Mouse (Mus musculus): Measurements from ENCODE around the gene Pcmt1. TPM values are rescaled to one million over a fixed set of nuclear protein-coding genes. Genes with fewer than 3 reads are reported as not detected.

Pcmt1 gene
- polyA plus RNA-seq, 1 experiment from 2014 or later = 131 TPM

GRCm38 (mm10) chr10:7664027-7664526 is 16.9 kb downstream of the Pcmt1 start:
- ATAC-seq (replicated peaks; ENCODE audit: insufficient number of reproducible peaks, low FRiP score, low TSS enrichment, low read depth) = no peak
- WGBS = 68% methylated on average over 6 of the region's 6 CpGs
- Histone ChIP-seq H3K27ac (replicated peaks; ENCODE audit: low read depth, low read length) (no peak overlapping the region), H3K4me2 (ENCODE audit: low read depth, low read length) (peak overlapping the region; percentile 80), H3K9ac (replicated peaks; ENCODE audit: low read length) (peak overlapping the region; percentile 89), H3K9me3 (replicated peaks; ENCODE audit: control insufficient read depth, low read length) (no peaks in the 10 kb centered on the region), H3K4me1 (ENCODE audit: control insufficient read depth, insufficient read depth, low read length) (no peaks in the 10 kb centered on the region), H3K27me3 (ENCODE audit: control insufficient read depth, insufficient read depth, low read length) (no peaks in the 10 kb centered on the region), H3K36me3 (replicated peaks; ENCODE audit: control insufficient read depth, insufficient read depth, low read depth, low read length) (no peaks in the 10 kb centered on the region), H3K4me3 (ENCODE audit: low read depth, low read length) (peak overlapping the region; percentile 82)
- DNase-seq (ENCODE audit: low spot score) = no peak

DNA sequence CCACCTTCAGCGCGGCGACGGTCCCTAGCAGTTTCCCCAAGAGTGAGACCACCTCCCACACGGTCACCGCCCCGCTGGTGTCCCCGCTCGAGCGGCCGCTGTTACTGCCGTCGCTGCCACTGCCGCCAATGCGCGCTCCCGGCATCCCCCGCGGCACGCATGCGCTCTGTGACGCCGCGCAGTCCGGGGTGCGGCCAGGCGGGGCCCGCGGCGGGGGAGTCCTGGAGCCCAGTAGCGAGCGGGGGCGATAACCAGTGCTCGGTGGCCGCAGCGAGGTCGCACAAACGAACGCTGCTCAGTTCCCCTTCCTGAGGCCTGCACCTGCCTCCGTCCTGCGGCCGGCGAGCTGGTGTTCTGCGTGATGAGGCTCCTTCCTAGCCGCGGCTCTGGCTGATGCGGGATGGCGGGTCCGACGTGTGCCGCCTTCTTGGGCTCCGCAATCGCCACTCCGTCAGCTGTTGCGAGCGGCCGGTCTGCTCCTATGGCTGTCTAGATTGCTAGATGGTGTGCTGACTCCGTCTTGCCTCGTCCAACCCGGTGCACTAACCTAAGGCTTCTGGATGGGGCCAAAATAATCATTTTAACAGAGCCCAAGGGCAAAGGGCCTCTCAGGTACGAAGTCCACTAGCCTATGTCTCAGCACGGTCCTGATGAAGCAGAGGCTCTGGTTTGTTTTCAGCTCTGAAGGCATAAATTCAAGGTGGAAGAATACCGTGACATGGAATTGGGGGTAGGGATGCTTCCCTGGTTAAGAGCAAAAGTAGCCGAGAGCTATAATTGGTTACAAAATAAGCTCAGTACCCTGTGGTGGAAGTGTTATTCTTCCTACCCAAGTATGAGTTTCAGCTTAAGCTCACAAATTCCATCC is 17.5 kb downstream of the Pcmt1 start:
- ATAC-seq (replicated peaks; ENCODE audit: insufficient number of reproducible peaks, low FRiP score, low TSS enrichment, low read depth) (peak; percentile 91), DNase-seq (ENCODE audit: low spot score) (peak; percentile 92)
- H3K36me3 ChIP-seq (replicated peaks; ENCODE audit: control insufficient read depth, insufficient read depth, low read depth, low read length) = no peaks in the 10 kb centered on the region
- no peaks in the 10 kb centered on the region for H3K27me3 ChIP-seq (ENCODE audit: control insufficient read depth, insufficient read depth, low read length)
- H3K9ac ChIP-seq (replicated peaks; ENCODE audit: low read length) = peak overlapping the region; percentile 89
- peak overlapping the region; percentile 82 for H3K4me3 ChIP-seq (ENCODE audit: low read depth, low read length)
- H3K4me1 ChIP-seq (ENCODE audit: control insufficient read depth, insufficient read depth, low read length) = no peaks in the 10 kb centered on the region
- H3K27ac ChIP-seq (replicated peaks; ENCODE audit: low read depth, low read length) = peak overlapping the region; percentile 63
- under 1% methylated on average over 64 of the region's 64 CpGs for WGBS
- peak overlapping the region; percentile 80 for H3K4me2 ChIP-seq (ENCODE audit: low read depth, low read length)
- no peaks in the 10 kb centered on the region for H3K9me3 ChIP-seq (replicated peaks; ENCODE audit: control insufficient read depth, low read length)

GRCm38 (mm10) chr10:7662471-7663141 is 18.3 kb downstream of the Pcmt1 start:
- Histone ChIP-seq H3K9me3 (replicated peaks; ENCODE audit: control insufficient read depth, low read length) (no peaks in the 10 kb centered on the region), H3K4me1 (ENCODE audit: control insufficient read depth, insufficient read depth, low read length) (no peaks in the 10 kb centered on the region), H3K4me3 (ENCODE audit: low read depth, low read length) (peak overlapping the region; percentile 82), H3K27ac (replicated peaks; ENCODE audit: low read depth, low read length) (peak overlapping the region; percentile 63), H3K9ac (replicated peaks; ENCODE audit: low read length) (peak overlapping the region; percentile 89), H3K27me3 (ENCODE audit: control insufficient read depth, insufficient read depth, low read length) (no peaks in the 10 kb centered on the region), H3K4me2 (ENCODE audit: low read depth, low read length) (peak overlapping the region; percentile 80), H3K36me3 (replicated peaks; ENCODE audit: control insufficient read depth, insufficient read depth, low read depth, low read length) (no peaks in the 10 kb centered on the region)
- 1% methylated on average over 36 of the region's 44 CpGs for WGBS
- DNase-seq (ENCODE audit: low spot score) (peak; percentile 66), ATAC-seq (replicated peaks; ENCODE audit: insufficient number of reproducible peaks, low FRiP score, low TSS enrichment, low read depth) (peak; percentile 76; the same call in 1 of the 2 replicates)

- Histone ChIP-seq H3K4me3 (ENCODE audit: low read depth, low read length) (no peak overlapping the region), H3K9ac (replicated peaks; ENCODE audit: low read length) (no peak overlapping the region), H3K36me3 (replicated peaks; ENCODE audit: control insufficient read depth, insufficient read depth, low read depth, low read length) (peaks cover 4% of the 10 kb centered on the region; the same call in 1 of the 2 replicates), H3K27me3 (ENCODE audit: control insufficient read depth, insufficient read depth, low read length) (no peaks in the 10 kb centered on the region), H3K4me1 (ENCODE audit: control insufficient read depth, insufficient read depth, low read length) (no peaks in the 10 kb centered on the region), H3K9me3 (replicated peaks; ENCODE audit: control insufficient read depth, low read length) (no peaks in the 10 kb centered on the region), H3K4me2 (ENCODE audit: low read depth, low read length) (no peak overlapping the region), H3K27ac (replicated peaks; ENCODE audit: low read depth, low read length) (no peak overlapping the region)
- WGBS = 83% methylated on average over 2 of the region's 2 CpGs
- no peak for DNase-seq (ENCODE audit: low spot score)
- ATAC-seq (replicated peaks; ENCODE audit: insufficient number of reproducible peaks, low FRiP score, low TSS enrichment, low read depth) = no peak
Measured at GRCm38 (mm10) chr10:7651057-7651456, 29.9 kb downstream of the Pcmt1 start.

- ATAC-seq (replicated peaks; ENCODE audit: insufficient number of reproducible peaks, low FRiP score, low TSS enrichment, low read depth) (no peak), DNase-seq (ENCODE audit: low spot score) (no peak)
- H3K27me3 ChIP-seq (ENCODE audit: control insufficient read depth, insufficient read depth, low read length) = no peaks in the 10 kb centered on the region
- no peaks in the 10 kb centered on the region for H3K4me1 ChIP-seq (ENCODE audit: control insufficient read depth, insufficient read depth, low read length)
- peaks cover 4% of the 10 kb centered on the region; the same call in 1 of the 2 replicates for H3K36me3 ChIP-seq (replicated peaks; ENCODE audit: control insufficient read depth, insufficient read depth, low read depth, low read length)
- H3K4me3 ChIP-seq (ENCODE audit: low read depth, low read length) = no peak overlapping the region
- H3K4me2 ChIP-seq (ENCODE audit: low read depth, low read length) = no peak overlapping the region
- no peak overlapping the region for H3K27ac ChIP-seq (replicated peaks; ENCODE audit: low read depth, low read length)
- H3K9ac ChIP-seq (replicated peaks; ENCODE audit: low read length) = no peak overlapping the region
- H3K9me3 ChIP-seq (replicated peaks; ENCODE audit: control insufficient read depth, low read length) = no peaks in the 10 kb centered on the region
- WGBS = 90% methylated on average over 4 of the region's 4 CpGs
Measured at GRCm38 (mm10) chr10:7649059-7649458, 31.9 kb downstream of the Pcmt1 start.

DNA sequence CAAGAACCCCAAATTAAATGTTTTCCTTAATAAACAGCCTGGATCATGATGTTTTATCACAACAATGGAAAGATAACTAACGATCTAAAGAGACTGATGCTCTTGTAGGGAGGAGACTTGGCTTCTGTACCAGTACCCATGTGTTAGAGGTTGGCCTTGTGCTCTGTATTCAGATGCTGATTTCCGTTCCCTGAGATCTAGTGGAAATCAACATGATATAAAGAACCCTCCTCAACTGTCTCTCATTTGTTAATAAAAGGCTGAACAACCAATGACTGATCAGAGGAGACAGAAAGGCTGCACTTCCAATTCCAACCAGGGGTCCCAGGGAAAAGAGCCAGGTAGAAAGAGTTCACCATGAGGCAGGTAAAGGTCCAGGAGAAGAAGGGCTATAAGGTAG is 35.0 kb downstream of the Pcmt1 start:
- Histone ChIP-seq H3K4me2 (ENCODE audit: low read depth, low read length) (no peak overlapping the region), H3K36me3 (replicated peaks; ENCODE audit: control insufficient read depth, insufficient read depth, low read depth, low read length) (peaks cover 4% of the 10 kb centered on the region; the same call in 1 of the 2 replicates)
- no peak for DNase-seq (ENCODE audit: low spot score)

GRCm38 (mm10) chr10:7640366-7640765 is 40.6 kb downstream of the Pcmt1 start:
- Histone ChIP-seq H3K4me3 (ENCODE audit: low read depth, low read length) (no peak overlapping the region), H3K27ac (replicated peaks; ENCODE audit: low read depth, low read length) (no peak overlapping the region), H3K4me1 (ENCODE audit: control insufficient read depth, insufficient read depth, low read length) (no peaks in the 10 kb centered on the region), H3K4me2 (ENCODE audit: low read depth, low read length) (no peak overlapping the region), H3K9me3 (replicated peaks; ENCODE audit: control insufficient read depth, low read length) (no peaks in the 10 kb centered on the region), H3K36me3 (replicated peaks; ENCODE audit: control insufficient read depth, insufficient read depth, low read depth, low read length) (peaks cover 7% of the 10 kb centered on the region), H3K27me3 (ENCODE audit: control insufficient read depth, insufficient read depth, low read length) (no peaks in the 10 kb centered on the region), H3K9ac (replicated peaks; ENCODE audit: low read length) (no peak overlapping the region)
- DNase-seq (ENCODE audit: low spot score) = no peak
- WGBS = 97% methylated on average over 12 of the region's 12 CpGs
- ATAC-seq (replicated peaks; ENCODE audit: insufficient number of reproducible peaks, low FRiP score, low TSS enrichment, low read depth) = no peak

More for the DNA sequence above, 35.0 kb downstream of the Pcmt1 start:
- Histone ChIP-seq H3K27me3 (ENCODE audit: control insufficient read depth, insufficient read depth, low read length) (no peaks in the 10 kb centered on the region), H3K9ac (replicated peaks; ENCODE audit: low read length) (no peak overlapping the region), H3K27ac (replicated peaks; ENCODE audit: low read depth, low read length) (no peak overlapping the region), H3K9me3 (replicated peaks; ENCODE audit: control insufficient read depth, low read length) (no peaks in the 10 kb centered on the region), H3K4me1 (ENCODE audit: control insufficient read depth, insufficient read depth, low read length) (no peaks in the 10 kb centered on the region), H3K4me3 (ENCODE audit: low read depth, low read length) (no peak overlapping the region)
- no peak for ATAC-seq (replicated peaks; ENCODE audit: insufficient number of reproducible peaks, low FRiP score, low TSS enrichment, low read depth)
- WGBS = 87% methylated on average over 2 of the region's 2 CpGs

Measured in embryonic facial prominence, embryonic 11.5 days (tissue).